Mouse (Mus musculus) E14TG2a.4 (cell line): ENCODE measurements around the gene Atp2b4.

Source experiments
- CTCF ChIP-seq: conservative IDR thresholded peaks from 2 replicates; pipeline ENCODE4 v1.5.1; 2014; ENCODE audit warnings: low read length
- NANOG ChIP-seq: IDR thresholded peaks from 2 replicates; pipeline ENCODE4 v1.6.1; 2014; ENCODE audit warnings: borderline replicate concordance, low read length, mixed read lengths
- POU5F1 ChIP-seq: IDR thresholded peaks from 2 replicates; pipeline ENCODE4 v1.6.1; 2014; ENCODE audit warnings: low read length, borderline replicate concordance

- TF ChIP-seq CTCF (no peak), NANOG (no peak), POU5F1 (no peak)
Measured at GRCm38 (mm10) chr1:133693536-133694114, 107.2 kb downstream of the Atp2b4 start.
